17 mouse cellular contexts compared by ENCODE assay signal in genomic region chr14:100714952-100715351, GRCm38 (mm10).
DNase-seq lines count a peak whose midpoint lies in the region; ATAC-seq and TF ChIP-seq lines count a peak whose summit lies in the region.
"Had no signal": no experiment of that assay in that cellular context is flagged by ENCODE, and none has a peak within 500 bp of the region (broad histone marks: within the 10 kb centered on the region; RNA-seq: fewer than 3 reads in every experiment).

No protein-coding gene starts in this region.

- ATAC-seq in midbrain, embryonic 13.5 days = peak; percentile 42; the same call in 1 of the 2 replicates
- peak; percentile 76; the same call in 1 of the 2 replicates for ATAC-seq in forebrain, postnatal 0 days
- peak; percentile 30; the same call in 1 of the 2 replicates for ATAC-seq in midbrain, embryonic 16.5 days
- ATAC-seq: intestine, postnatal 0 days; lung, postnatal 0 days had no signal

- H3K4me1 ChIP-seq in midbrain, embryonic 13.5 days (replicated peaks) = peaks cover 26% of the 10 kb centered on the region
- H3K4me1 ChIP-seq in midbrain, embryonic 10.5 days = peaks cover 19% of the 10 kb centered on the region
- H3K4me1 ChIP-seq in forebrain, postnatal 0 days (ENCODE audit: insufficient read depth) = no peaks in the 10 kb centered on the region
- peaks cover 16% of the 10 kb centered on the region for H3K4me1 ChIP-seq in midbrain, embryonic 16.5 days (ENCODE audit: control insufficient read depth, insufficient read depth, low read length)
- H3K4me1 ChIP-seq: embryonic facial prominence, embryonic 13.5 days; kidney, embryonic 15.5 days; limb, embryonic 15.5 days; stomach, embryonic 15.5 days had no signal

- H3K27ac ChIP-seq in midbrain, embryonic 13.5 days = peak overlapping the region; percentile 88
- H3K27ac ChIP-seq in midbrain, embryonic 10.5 days (replicated peaks) = no peak overlapping the region
- H3K27ac ChIP-seq in forebrain, postnatal 0 days (ENCODE audit: low read depth, low read length) = 0 out of 2 replicates have a peak overlapping the region, but pooled peaks have one; percentile 5
- peak overlapping the region; percentile 74; the same call in 1 of the 2 replicates for H3K27ac ChIP-seq in midbrain, embryonic 16.5 days (ENCODE audit: low read length)
- H3K27ac ChIP-seq: embryonic facial prominence, embryonic 13.5 days; kidney, embryonic 15.5 days; limb, embryonic 15.5 days; stomach, embryonic 15.5 days had no signal

- no peak overlapping the region for H3K9ac ChIP-seq in midbrain, embryonic 13.5 days (replicated peaks)
- H3K9ac ChIP-seq in forebrain, postnatal 0 days = no peak overlapping the region
- no peak overlapping the region for H3K9ac ChIP-seq in midbrain, embryonic 16.5 days (ENCODE audit: low read depth, low read length)
- H3K9ac ChIP-seq: embryonic facial prominence, embryonic 13.5 days; kidney, embryonic 15.5 days; limb, embryonic 15.5 days; stomach, embryonic 15.5 days had no signal

- H3K36me3 ChIP-seq in midbrain, embryonic 13.5 days = no peaks in the 10 kb centered on the region
- H3K36me3 ChIP-seq in midbrain, embryonic 10.5 days = no peaks in the 10 kb centered on the region
- no peaks in the 10 kb centered on the region for H3K36me3 ChIP-seq in forebrain, postnatal 0 days (ENCODE audit: insufficient read depth)
- H3K36me3 ChIP-seq in midbrain, embryonic 16.5 days (ENCODE audit: control insufficient read depth, insufficient read depth, low read length) = no peaks in the 10 kb centered on the region
- H3K36me3 ChIP-seq: embryonic facial prominence, embryonic 13.5 days; kidney, embryonic 15.5 days; limb, embryonic 15.5 days; stomach, embryonic 15.5 days had no signal

- H3K4me3 ChIP-seq in midbrain, embryonic 13.5 days (replicated peaks) = no peak overlapping the region
- no peak overlapping the region for H3K4me3 ChIP-seq in midbrain, embryonic 10.5 days
- no peak overlapping the region for H3K4me3 ChIP-seq in forebrain, postnatal 0 days (ENCODE audit: low read depth, low read length)
- no peak overlapping the region for H3K4me3 ChIP-seq in midbrain, embryonic 16.5 days (ENCODE audit: low read depth, low read length)
- H3K4me3 ChIP-seq: embryonic facial prominence, embryonic 13.5 days; kidney, embryonic 15.5 days; limb, embryonic 15.5 days; stomach, embryonic 15.5 days had no signal

- TF ChIP-seq CTCF in forebrain, postnatal 0 days (IDR thresholded peaks at IDR 0.05; ENCODE audit: low read depth) = no peak

- H3K27me3 ChIP-seq in midbrain, embryonic 13.5 days = no peaks in the 10 kb centered on the region
- no peaks in the 10 kb centered on the region; the same call in 1 of the 2 replicates for H3K27me3 ChIP-seq in midbrain, embryonic 10.5 days (ENCODE audit: low read depth, poor library complexity, severe bottlenecking)
- no peaks in the 10 kb centered on the region for H3K27me3 ChIP-seq in forebrain, postnatal 0 days (ENCODE audit: insufficient read depth, low read length)
- no peaks in the 10 kb centered on the region for H3K27me3 ChIP-seq in midbrain, embryonic 16.5 days (ENCODE audit: control insufficient read depth, insufficient read depth, low read depth, low read length)
- H3K27me3 ChIP-seq: embryonic facial prominence, embryonic 13.5 days; kidney, embryonic 15.5 days; limb, embryonic 15.5 days; stomach, embryonic 15.5 days had no signal

- no peaks in the 10 kb centered on the region; the same call in 1 of the 2 replicates for H3K9me3 ChIP-seq in midbrain, embryonic 13.5 days
- H3K9me3 ChIP-seq in midbrain, embryonic 10.5 days (replicated peaks) = peaks cover 3% of the 10 kb centered on the region; the same call in 1 of the 2 replicates
- no peaks in the 10 kb centered on the region for H3K9me3 ChIP-seq in forebrain, postnatal 0 days (ENCODE audit: low read length)
- 0 out of 2 replicates have a peak, but pooled peaks cover 4% of the 10 kb centered on the region for H3K9me3 ChIP-seq in midbrain, embryonic 16.5 days (replicated peaks; ENCODE audit: control insufficient read depth, low read length, poor library complexity, severe bottlenecking)
- H3K9me3 ChIP-seq: embryonic facial prominence, embryonic 13.5 days; kidney, embryonic 15.5 days; limb, embryonic 15.5 days; stomach, embryonic 15.5 days had no signal

- WGBS in midbrain, embryonic 13.5 days = 45% methylated on average over 2 of the region's 2 CpGs
- 79% methylated on average over 2 of the region's 2 CpGs for WGBS in midbrain, embryonic 10.5 days
- 28% methylated on average over 2 of the region's 2 CpGs for WGBS in forebrain, postnatal 0 days
- 28% methylated on average over 2 of the region's 2 CpGs for whole genome bisulfite sequencing in midbrain, embryonic 16.5 days

- H3K4me2 ChIP-seq in midbrain, embryonic 13.5 days (replicated peaks) = no peak overlapping the region
- no peak overlapping the region for H3K4me2 ChIP-seq in forebrain, postnatal 0 days (ENCODE audit: low read depth)
- H3K4me2 ChIP-seq in midbrain, embryonic 16.5 days (ENCODE audit: low read length) = no peak overlapping the region
- H3K4me2 ChIP-seq: embryonic facial prominence, embryonic 13.5 days; kidney, embryonic 15.5 days; limb, embryonic 15.5 days; stomach, embryonic 15.5 days had no signal

- no peak for DNase-seq in midbrain, embryonic 10.5 days (ENCODE audit: low spot score)
- peak; percentile 9 for DNase-seq in forebrain, postnatal 0 days
- no peak for DNase-seq in left cerebral cortex, adult 8-10 months (ENCODE audit: low spot score in 2 of 2)
- DNase-seq in layer of hippocampus, adult 9-11 months = no peak
- no peak for DNase-seq in layer of hippocampus, postnatal 36 days
- DNase-seq: adrenal gland, postnatal 14 days; cerebellum, adult 11 months; kidney, postnatal 4 days; thymus, adult 2 months had no signal
